Mouse (Mus musculus): ENCODE results near the gene Zmynd8.

Zmynd8 gene

GRCm38 (mm10) chr2:165898202-165899194 is at the start of gene Zmynd8:
Zmynd8 (minus strand) TSS chr2:165899016.
- no peak for DNase-seq

GRCm38 (mm10) chr2:165948007-165948406 is 49.2 kb upstream of the Zmynd8 start:
- no peak for DNase-seq

- DNase-seq: no peak
These were observed 47.3 kb upstream of the Zmynd8 start for GRCm38 (mm10) chr2:165946046-165946564.

GRCm38 (mm10) chr2:165944576-165945351 is 45.9 kb upstream of the Zmynd8 start:
- no peak for DNase-seq

- no peak for DNase-seq
These were observed 44.3 kb upstream of the Zmynd8 start for GRCm38 (mm10) chr2:165943113-165943512.

- DNase-seq: no peak
These were observed 37.3 kb upstream of the Zmynd8 start for GRCm38 (mm10) chr2:165936106-165936505.

GRCm38 (mm10) chr2:165927705-165928104 is 28.9 kb upstream of the Zmynd8 start:
- no peak for DNase-seq

- DNase-seq: no peak
These were observed 27.4 kb upstream of the Zmynd8 start for GRCm38 (mm10) chr2:165926191-165926590.

- no peak for DNase-seq
These were observed 26.3 kb upstream of the Zmynd8 start for GRCm38 (mm10) chr2:165925144-165925543.

GRCm38 (mm10) chr2:165924695-165925094 is 25.9 kb upstream of the Zmynd8 start:
- DNase-seq: peak; percentile 28

- peak; percentile 46 for DNase-seq
These were observed 24.9 kb upstream of the Zmynd8 start for GRCm38 (mm10) chr2:165923715-165924114.

GRCm38 (mm10) chr2:165922994-165923393 is 24.2 kb upstream of the Zmynd8 start:
- no peak for DNase-seq

- peak; percentile 64 for DNase-seq
These were observed 23.4 kb upstream of the Zmynd8 start for GRCm38 (mm10) chr2:165922047-165922728.

GRCm38 (mm10) chr2:165914298-165914697 is 15.5 kb upstream of the Zmynd8 start:
- DNase-seq: peak; percentile 87

- DNase-seq: no peak
These were observed 14.3 kb upstream of the Zmynd8 start for GRCm38 (mm10) chr2:165913073-165913472.

GRCm38 (mm10) chr2:165909731-165910130 is 10.9 kb upstream of the Zmynd8 start:
- no peak for DNase-seq

GRCm38 (mm10) chr2:165907199-165907598 is 8.4 kb upstream of the Zmynd8 start:
- no peak for DNase-seq

- no peak for DNase-seq
These were observed 7.6 kb upstream of the Zmynd8 start for GRCm38 (mm10) chr2:165906332-165906945.

- no peak for DNase-seq
These were observed 2.2 kb upstream of the Zmynd8 start for GRCm38 (mm10) chr2:165901127-165901384.

- no peak for DNase-seq
These were observed 1.7 kb upstream of the Zmynd8 start for GRCm38 (mm10) chr2:165900351-165901126.

- no peak for DNase-seq
These were observed 1.1 kb upstream of the Zmynd8 start for GRCm38 (mm10) chr2:165899923-165900322.

- no peak for DNase-seq
These were observed 658 bp upstream of the Zmynd8 start for GRCm38 (mm10) chr2:165899474-165899873.

All from thymus, postnatal 14 days (tissue).